Mouse (Mus musculus): ENCODE measurements around the gene Slc35c2.

Slc35c2 gene

DNA sequence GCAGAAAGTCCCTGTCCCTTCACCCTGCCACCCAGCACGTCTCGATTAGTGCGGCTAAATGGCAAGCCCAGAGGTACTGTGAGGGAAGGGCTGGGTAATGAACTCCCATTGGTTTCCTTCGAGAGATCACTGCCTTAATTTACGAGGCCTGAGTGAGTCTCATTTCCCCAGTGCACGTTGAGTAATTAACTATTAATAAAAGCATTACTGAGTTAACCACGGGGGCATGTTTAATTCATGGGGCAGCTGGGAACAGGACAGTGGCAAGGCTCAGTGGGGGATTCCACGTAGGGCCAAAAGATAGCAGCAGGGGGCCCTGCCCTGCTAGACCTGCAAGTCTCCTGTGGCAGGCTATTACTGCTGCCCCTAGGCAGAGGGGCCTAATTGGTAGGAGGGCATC lies 16.3 kb downstream of the Slc35c2 start:
- DNase-seq, result no peak

GRCm38 (mm10) chr2:165270858-165271257 lies 16.8 kb downstream of the Slc35c2 start:
- no peak for DNase-seq

DNA sequence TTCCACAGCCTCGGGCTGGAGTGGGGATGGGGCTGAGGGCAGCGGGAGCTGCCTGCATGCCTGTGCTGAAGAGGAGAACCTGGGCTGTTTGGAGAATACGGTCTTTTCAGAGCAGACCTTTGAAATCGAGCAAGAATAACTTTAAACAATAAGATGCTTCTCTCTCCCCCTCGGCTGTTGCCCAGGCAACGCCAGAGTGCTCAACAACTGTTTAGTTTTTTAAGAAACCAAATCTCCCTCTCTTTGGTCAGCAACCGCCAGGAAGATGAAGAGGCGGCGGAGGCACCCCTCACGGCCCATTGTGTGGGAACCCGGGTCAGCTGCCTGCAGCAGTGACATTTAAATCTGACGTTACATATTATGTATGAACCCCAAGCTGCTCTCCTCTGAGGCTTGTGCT lies 20.9 kb downstream of the Slc35c2 start:
- no peak for DNase-seq

DNA sequence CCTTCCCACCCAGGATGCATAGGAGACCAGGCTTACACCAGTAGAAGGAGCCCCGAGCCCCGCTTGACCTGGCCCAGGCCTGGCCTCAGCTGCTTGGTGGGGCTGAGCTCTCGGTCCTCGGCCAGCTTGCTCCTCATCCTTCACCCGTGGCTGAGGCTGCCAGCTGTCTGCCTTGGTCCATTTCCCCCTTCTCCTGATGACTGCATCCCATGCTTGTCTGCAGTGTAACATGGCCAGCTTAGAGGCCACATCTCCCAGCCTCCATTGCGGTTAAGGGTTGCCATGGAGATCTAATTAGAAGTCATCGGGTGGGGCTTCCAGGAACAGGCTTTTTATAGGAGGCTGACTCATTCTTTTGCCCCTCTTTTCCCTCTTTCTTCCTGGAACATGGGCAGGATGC lies 23.8 kb downstream of the Slc35c2 start:
- no peak for DNase-seq

- no peak for DNase-seq
Observed at GRCm38 (mm10) chr2:165262274-165262990, 25.2 kb downstream of the Slc35c2 start.

DNA sequence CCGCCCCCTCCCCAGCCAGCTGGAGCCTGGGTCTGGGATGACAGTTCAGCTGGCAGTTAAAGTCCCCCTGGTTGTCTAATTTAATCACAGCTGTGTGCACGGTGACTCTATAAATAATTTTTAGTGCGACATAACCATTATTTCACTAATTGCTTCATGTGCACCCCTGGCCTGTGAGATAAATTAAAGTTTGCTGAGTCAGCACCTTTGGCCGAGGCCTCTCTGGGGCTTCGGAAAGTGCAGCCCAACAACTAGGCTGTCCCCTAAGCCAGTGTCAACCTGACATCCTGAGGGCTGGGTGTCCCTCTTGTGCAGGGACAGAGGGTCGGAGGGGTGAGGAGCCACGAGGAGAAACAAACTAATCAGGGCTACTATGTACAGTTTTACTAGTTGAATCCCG lies 27.8 kb downstream of the Slc35c2 start:
- DNase-seq, result no peak

DNA sequence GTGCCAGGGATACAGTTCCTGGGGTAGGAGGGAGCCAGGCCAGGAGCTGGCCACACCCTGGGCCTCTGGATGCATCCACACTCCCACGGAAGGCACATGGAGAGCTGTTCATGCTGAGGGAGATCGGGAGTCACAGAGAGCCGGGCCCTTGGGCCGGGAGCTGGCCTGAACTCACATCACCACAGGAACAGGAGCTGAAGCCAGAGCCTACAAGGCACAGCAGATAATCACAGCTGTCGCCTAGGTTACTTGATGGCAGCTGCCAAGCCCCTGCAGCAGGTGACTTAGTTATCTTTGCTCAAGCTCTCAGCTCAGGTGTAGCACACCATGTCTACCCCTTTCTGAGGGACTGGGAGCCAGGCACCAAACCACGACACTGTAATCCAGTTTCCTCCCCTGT lies 29.3 kb downstream of the Slc35c2 start:
- DNase-seq, result no peak

DNA sequence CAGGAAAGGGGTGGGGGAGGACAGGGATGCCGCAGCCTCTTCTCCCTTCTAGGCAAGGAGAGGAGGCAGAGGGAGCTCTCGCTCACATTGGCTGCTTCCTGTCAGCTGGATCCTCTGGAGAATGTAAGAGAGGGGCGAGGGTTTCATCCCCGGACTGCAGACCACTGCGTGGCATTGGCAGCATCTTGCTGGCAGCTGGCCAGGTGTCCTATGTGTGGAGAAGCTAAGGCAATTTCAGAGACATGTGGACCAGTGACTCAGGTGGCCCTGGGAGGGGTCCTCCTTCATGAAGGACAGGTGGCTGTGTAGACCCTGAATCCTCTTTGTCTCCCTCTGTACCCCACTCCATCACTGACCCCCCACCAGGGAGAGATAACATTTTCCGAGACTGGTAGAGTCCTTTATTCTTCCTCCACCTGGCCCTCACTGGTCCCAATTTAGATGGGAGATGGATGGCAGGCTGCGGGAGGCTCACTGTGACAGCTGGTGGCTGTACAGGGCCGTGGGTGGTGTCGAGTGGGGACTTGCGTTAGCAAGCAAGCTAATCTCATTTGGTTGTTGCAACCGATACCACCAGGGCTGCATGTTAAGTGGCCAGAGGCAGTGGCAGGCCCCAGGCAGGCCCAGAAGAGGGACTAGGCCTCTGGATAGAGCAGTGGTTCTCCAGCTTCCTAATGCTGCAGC lies 30.4 kb downstream of the Slc35c2 start:
- DNase-seq, result peak; percentile 60

- no peak for DNase-seq
Observed at GRCm38 (mm10) chr2:165256213-165256612, 31.5 kb downstream of the Slc35c2 start.

- DNase-seq, result no peak
Observed at GRCm38 (mm10) chr2:165253867-165254266, 33.8 kb downstream of the Slc35c2 start.

GRCm38 (mm10) chr2:165253269-165253668 lies 34.4 kb downstream of the Slc35c2 start:
- DNase-seq, result no peak

GRCm38 (mm10) chr2:165252801-165253200 lies 34.9 kb downstream of the Slc35c2 start:
- no peak for DNase-seq

- no peak for DNase-seq
Observed at GRCm38 (mm10) chr2:165252381-165252780, 35.3 kb downstream of the Slc35c2 start.

DNA sequence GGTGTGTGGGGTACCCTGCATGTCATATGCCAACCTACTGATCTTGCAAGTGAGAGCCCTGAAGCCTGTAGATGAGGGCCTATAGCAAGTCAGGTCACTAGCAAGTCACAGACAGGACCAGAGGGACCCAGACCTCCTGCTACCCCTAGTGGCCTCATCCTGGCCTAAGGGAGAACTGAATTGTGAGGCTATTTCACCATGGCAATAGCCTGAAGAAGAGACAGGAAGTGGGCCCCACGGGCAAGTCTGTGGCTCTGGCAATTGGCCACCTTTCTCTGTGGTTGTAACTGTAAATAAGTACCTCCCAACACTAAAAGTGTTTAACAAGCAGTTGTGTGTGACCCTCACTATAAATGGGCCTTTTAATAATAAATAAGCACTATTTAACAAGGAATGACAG lies 36.8 kb downstream of the Slc35c2 start:
- DNase-seq, result no peak

DNA sequence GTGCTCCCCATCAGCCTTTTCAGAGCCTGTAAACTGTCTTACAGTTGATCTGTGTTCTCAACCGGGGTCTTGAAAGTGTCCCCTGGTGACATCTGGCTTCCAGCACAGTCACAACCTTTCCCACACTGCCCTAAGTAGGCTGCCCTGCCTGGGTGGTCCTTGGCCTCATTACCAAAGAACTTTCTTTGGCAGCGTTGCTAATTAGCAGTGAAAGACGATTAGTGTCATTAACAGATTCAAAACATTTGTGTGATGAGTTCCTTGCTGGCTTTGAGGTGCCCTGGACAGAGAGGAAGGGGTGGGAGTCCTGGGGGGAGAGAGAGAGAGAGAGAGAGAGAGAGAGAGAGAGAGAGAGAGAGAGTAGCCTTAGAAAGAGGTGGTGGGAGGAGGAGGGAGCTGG lies 38.7 kb downstream of the Slc35c2 start:
- DNase-seq, result no peak

- DNase-seq, result no peak
Observed at GRCm38 (mm10) chr2:165246349-165246748, 41.3 kb downstream of the Slc35c2 start.

- DNase-seq, result no peak
Observed at GRCm38 (mm10) chr2:165243122-165243720, 44.4 kb downstream of the Slc35c2 start.

GRCm38 (mm10) chr2:165242575-165242974 lies 45.1 kb downstream of the Slc35c2 start:
- DNase-seq, result no peak

DNA sequence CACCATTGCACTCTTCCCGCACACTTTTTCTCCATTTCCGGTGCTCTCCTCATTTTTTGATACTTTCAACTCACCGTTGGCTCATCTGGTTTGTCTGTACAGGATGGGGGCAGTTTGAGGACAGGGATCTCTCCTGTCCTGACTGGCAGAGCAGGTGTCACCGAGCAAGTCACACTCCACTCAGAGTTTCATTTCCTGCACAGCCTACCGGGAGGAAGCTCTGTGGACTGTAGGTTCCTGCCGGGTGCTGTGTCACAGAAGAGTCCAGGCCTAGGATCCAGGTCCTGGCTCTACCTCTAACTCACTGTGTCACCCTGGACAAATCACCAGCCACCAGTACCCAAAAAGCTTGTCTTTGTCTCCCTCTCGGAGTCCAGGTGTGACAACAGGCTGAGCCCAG lies 45.9 kb downstream of the Slc35c2 start:
- DNase-seq, result no peak

DNA sequence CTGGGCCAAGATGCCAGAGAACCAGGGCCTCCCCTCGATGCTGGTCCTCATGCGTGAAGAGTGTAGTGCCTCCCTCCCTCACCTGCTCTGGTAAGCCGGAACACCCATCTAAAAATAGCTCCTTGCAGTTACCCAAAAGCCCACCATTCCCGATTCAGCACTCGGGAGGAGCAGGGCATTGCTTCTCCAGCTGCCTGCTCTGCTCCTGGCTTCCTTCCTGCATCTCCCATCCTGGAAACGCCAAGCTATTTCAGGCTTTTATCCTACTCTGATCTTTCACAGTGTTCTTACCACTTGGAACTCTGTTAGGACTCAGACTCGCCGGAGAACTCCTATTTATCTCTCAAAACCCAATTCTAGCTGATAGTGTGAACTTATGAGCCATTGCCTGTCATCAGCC lies 47.3 kb downstream of the Slc35c2 start:
- DNase-seq, result peak; percentile 26

DNA sequence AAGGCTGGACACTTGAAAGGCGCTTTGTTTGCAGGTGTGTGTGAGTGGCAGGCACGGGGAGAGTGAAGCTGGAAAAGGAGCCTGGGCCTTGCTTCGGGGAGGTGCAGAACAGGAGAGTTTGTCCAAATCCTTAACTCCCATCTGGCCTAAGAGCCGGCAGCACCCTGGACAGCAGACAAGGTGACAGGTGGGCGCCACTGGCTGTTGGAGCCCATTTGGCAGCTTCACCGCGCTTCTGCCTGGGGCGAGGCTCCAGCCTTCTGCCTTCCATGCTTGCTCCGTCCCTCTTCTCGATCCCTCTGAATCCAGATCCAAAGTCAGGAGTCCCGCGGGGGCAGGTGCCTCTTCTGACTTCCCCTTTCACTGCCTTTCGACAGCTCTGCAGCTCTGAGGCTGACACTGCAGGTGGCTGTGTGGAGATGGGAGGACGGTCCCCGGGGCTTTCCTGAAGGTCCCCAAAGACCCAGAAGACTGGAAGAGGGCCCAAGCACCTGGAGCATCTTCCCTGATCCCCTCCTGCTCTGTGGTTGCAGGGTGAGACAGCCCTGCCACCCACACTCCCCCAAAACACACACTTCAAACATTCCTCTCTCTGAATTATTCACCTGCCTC lies 48.0 kb downstream of the Slc35c2 start:
- no peak for DNase-seq

GRCm38 (mm10) chr2:165238416-165239145 lies 49.1 kb downstream of the Slc35c2 start:
- DNase-seq, result no peak
